Mouse (Mus musculus) MEL (cell line): Measurements from ENCODE around the gene Tbc1d14. TPM values are rescaled to one million over a fixed set of nuclear protein-coding genes. Genes with fewer than 3 reads are reported as not detected.

Source experiments
- DNase-seq: peaks from one replicate; pipeline ENCODE4 v3.0.0; 2011; ENCODE audit warnings: low read depth, low spot score
- H3K27ac ChIP-seq: 2 replicates; pipeline ENCODE4 v1.5.1; 2012; ENCODE audit warnings: low read depth, mild to moderate bottlenecking, control low read depth, low read length, moderate library complexity; ENCODE audit not compliant: control insufficient read depth
- H3K27me3 ChIP-seq, 2 experiments: fragments of 150-350 bp in 1 of 2; sonication (generic) in 1 of 2; 2 replicates each; pipeline ENCODE4 v1.6.1; 2012; ENCODE audit warnings: low read length in 2 of 2, mild to moderate bottlenecking in 2 of 2, improper control_type of control experiment in 1 of 2, moderate library complexity in 1 of 2; ENCODE audit not compliant: insufficient read depth in 2 of 2, control insufficient read depth in 1 of 2
- H3K36me3 ChIP-seq, 2 experiments: 2 replicates each; pipeline ENCODE4 v1.6.1; 2012 to 2014; ENCODE audit warnings: low read length in 2 of 2, improper control_type of control experiment in 1 of 2, inconsistent platforms in 1 of 2, mild to moderate bottlenecking in 1 of 2; ENCODE audit not compliant: insufficient read depth in 2 of 2, control insufficient read depth in 1 of 2
- H3K4me1 ChIP-seq, 2 experiments: fragments of 150-350 bp in 1 of 2; sonication (generic) in 1 of 2; 2 replicates each; pipeline ENCODE4 v1.6.1; 2012; ENCODE audit warnings: low read length in 2 of 2, improper control_type of control experiment in 1 of 2, mild to moderate bottlenecking in 1 of 2; ENCODE audit not compliant: insufficient read depth in 2 of 2, control insufficient read depth in 1 of 2
- H3K4me3 ChIP-seq, 2 experiments: fragments of 150-350 bp in 1 of 2; sonication (generic) in 1 of 2; 2 replicates each; pipeline ENCODE4 v1.5.1; 2012; ENCODE audit warnings: low read depth in 2 of 2, low read length in 2 of 2, mild to moderate bottlenecking in 2 of 2, moderate library complexity in 2 of 2, control low read depth in 1 of 2, improper control_type of control experiment in 1 of 2; ENCODE audit not compliant: control insufficient read depth in 1 of 2, insufficient read depth in 1 of 2
- H3K79me2 ChIP-seq: 2 replicates; pipeline ENCODE4 v1.6.1; 2012; ENCODE audit warnings: mild to moderate bottlenecking, low read length, moderate library complexity; ENCODE audit not compliant: control insufficient read depth, poor library complexity, insufficient read depth
- H3K9ac ChIP-seq: 2 replicates; pipeline ENCODE4 v1.6.1; 2012; ENCODE audit warnings: low read depth, mild to moderate bottlenecking, control low read depth, low read length, moderate library complexity; ENCODE audit not compliant: control insufficient read depth, poor library complexity, severe bottlenecking
- H3K9me3 ChIP-seq: fragments of 150-350 bp; sonication (generic); replicated peaks from 2 replicates; pipeline ENCODE4 v1.6.1; 2012; ENCODE audit warnings: mild to moderate bottlenecking, low read length, improper control_type of control experiment, moderate library complexity; ENCODE audit not compliant: insufficient read depth
- BHLHE40 ChIP-seq: IDR thresholded peaks from 2 replicates; pipeline ENCODE4 v1.6.1; 2012; ENCODE audit warnings: low read depth, mild to moderate bottlenecking, inconsistent platforms, low read length, improper control_type of control experiment, borderline replicate concordance
- CHD1 ChIP-seq: IDR thresholded peaks from 2 replicates; pipeline ENCODE4 v1.6.1; 2012; ENCODE audit warnings: low read depth, mild to moderate bottlenecking, inconsistent platforms, low read length, improper control_type of control experiment
- CHD2 ChIP-seq: IDR thresholded peaks from 2 replicates; pipeline ENCODE4 v1.6.1; 2011; ENCODE audit warnings: low read length, improper control_type of control experiment
- E2F4 ChIP-seq: IDR thresholded peaks from 2 replicates; pipeline ENCODE4 v1.6.1; 2011; ENCODE audit warnings: low read depth, low read length, improper control_type of control experiment, borderline replicate concordance
- ELF1 ChIP-seq: IDR thresholded peaks from 2 replicates; pipeline ENCODE4 v1.6.1; 2014; ENCODE audit warnings: low read depth, mild to moderate bottlenecking, inconsistent platforms, low read length, improper control_type of control experiment, moderate library complexity
- EP300 ChIP-seq, 2 experiments: IDR thresholded peaks; 2 replicates each; pipeline ENCODE4 v1.6.1; 2011; ENCODE audit warnings: improper control_type of control experiment in 2 of 2, low read length in 2 of 2, low read depth in 1 of 2, mild to moderate bottlenecking in 1 of 2
- GABPA ChIP-seq: IDR thresholded peaks from 2 replicates; pipeline ENCODE4 v1.6.1; 2012; ENCODE audit warnings: low read depth, mild to moderate bottlenecking, inconsistent platforms, low read length, improper control_type of control experiment, moderate library complexity
- GATA1 ChIP-seq: IDR thresholded peaks from 2 replicates; pipeline ENCODE4 v1.6.1; 2011; ENCODE audit warnings: low read depth, low read length, improper control_type of control experiment
- HCFC1 ChIP-seq: IDR thresholded peaks from 2 replicates; pipeline ENCODE4 v1.6.1; 2012; ENCODE audit warnings: low read depth, mild to moderate bottlenecking, inconsistent platforms, low read length, improper control_type of control experiment, moderate library complexity
- JUND ChIP-seq: IDR thresholded peaks from 2 replicates; pipeline ENCODE4 v1.6.1; 2011; ENCODE audit warnings: low read depth, mild to moderate bottlenecking, improper control_type of control experiment, low read length
- MAX ChIP-seq: IDR thresholded peaks from 2 replicates; pipeline ENCODE4 v1.6.1; 2011; ENCODE audit warnings: low read length, improper control_type of control experiment
- MAZ ChIP-seq: IDR thresholded peaks from 2 replicates; pipeline ENCODE4 v1.6.1; 2012; ENCODE audit warnings: low read depth, mild to moderate bottlenecking, inconsistent platforms, low read length, improper control_type of control experiment
- NELFE ChIP-seq: IDR thresholded peaks from 2 replicates; pipeline ENCODE4 v1.6.1; 2011; ENCODE audit warnings: low read depth, low read length, improper control_type of control experiment
- NRF1 ChIP-seq: IDR thresholded peaks from 2 replicates; pipeline ENCODE4 v1.6.1; 2014; ENCODE audit warnings: low read depth, mild to moderate bottlenecking, inconsistent platforms, low read length, improper control_type of control experiment, moderate library complexity; ENCODE audit not compliant: poor library complexity, insufficient read depth, severe bottlenecking
- POLR2AphosphoS2 ChIP-seq: IDR thresholded peaks from 2 replicates; pipeline ENCODE4 v1.6.1; 2011; ENCODE audit warnings: low read length, improper control_type of control experiment
- RAD21 ChIP-seq: IDR thresholded peaks from 2 replicates; pipeline ENCODE4 v1.6.1; 2011; ENCODE audit warnings: mild to moderate bottlenecking, low read depth, low read length, improper control_type of control experiment
- SIN3A ChIP-seq: IDR thresholded peaks from 2 replicates; pipeline ENCODE4 v1.6.1; 2012; ENCODE audit warnings: low read length, improper control_type of control experiment, inconsistent platforms
- TCF12 ChIP-seq: IDR thresholded peaks from 2 replicates; pipeline ENCODE4 v1.6.1; 2014; ENCODE audit warnings: low read depth, mild to moderate bottlenecking, inconsistent platforms, low read length, improper control_type of control experiment, moderate library complexity
- USF1 ChIP-seq: IDR thresholded peaks from 2 replicates; pipeline ENCODE4 v1.6.1; 2014; ENCODE audit warnings: low read depth, mild to moderate bottlenecking, inconsistent platforms, low read length, improper control_type of control experiment, moderate library complexity
- USF2 ChIP-seq, 2 experiments: IDR thresholded peaks; 2 replicates each; pipeline ENCODE4 v1.6.1; 2011 to 2012; ENCODE audit warnings: improper control_type of control experiment in 2 of 2, low read length in 2 of 2, borderline replicate concordance in 1 of 2, inconsistent platforms in 1 of 2, low read depth in 1 of 2, mild to moderate bottlenecking in 1 of 2; ENCODE audit not compliant: insufficient read depth in 1 of 2
- ZKSCAN1 ChIP-seq: IDR thresholded peaks from 2 replicates; pipeline ENCODE4 v1.6.1; 2012; ENCODE audit warnings: low read depth, mild to moderate bottlenecking, inconsistent platforms, low read length, improper control_type of control experiment, moderate library complexity
- ZNF384 ChIP-seq: IDR thresholded peaks from 2 replicates; pipeline ENCODE4 v1.6.1; 2012; ENCODE audit warnings: low read depth, mild to moderate bottlenecking, inconsistent platforms, low read length, improper control_type of control experiment
- polyA plus RNA-seq, 2 experiments: library from polyadenylated mRNA; stranded (reverse) in 1 of 2; unstranded in 1 of 2; fragments of >175 nt in 1 of 2; fragments of >200 nt in 1 of 2; gene quantifications; 2 replicates each; pipeline versions ENCODE4 v1.2.1 to v1.2.4; 2012; ENCODE audit warnings: low replicate concordance in 2 of 2, low read depth in 1 of 2; ENCODE audit not compliant: insufficient read length in 2 of 2, insufficient read depth in 1 of 2, missing spikeins in 1 of 2
- total RNA-seq: library from RNA; depleted of rRNA; stranded (reverse); fragments of 300-350 nt; gene quantifications from 2 replicates; pipeline ENCODE4 v1.2.3, GENCODE M21; 2012

Tbc1d14 gene
- total and polyA plus RNA-seq, 3 experiments = 7.3 to 35.6 TPM; not detected in 1

DNA sequence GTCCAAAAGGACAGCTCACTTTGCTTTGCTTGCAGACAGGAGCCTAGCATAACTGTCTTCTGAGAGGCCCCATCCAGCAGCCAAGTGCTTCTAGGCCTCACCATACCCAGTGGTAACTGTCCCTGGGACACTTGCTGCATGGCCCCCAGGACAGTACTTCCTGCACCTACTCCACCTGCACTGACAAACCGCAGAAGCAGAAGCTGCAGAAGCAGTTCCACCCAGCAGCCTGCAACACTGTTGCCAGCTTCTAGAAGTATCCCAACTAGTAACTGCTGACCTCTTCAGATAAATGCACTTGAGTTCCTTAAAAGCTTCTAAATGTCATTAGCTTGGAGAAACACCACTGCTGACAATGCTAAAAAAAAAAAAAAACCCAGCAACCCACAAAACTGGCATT lies 78.0 kb downstream of the Tbc1d14 start (continued):
- no peak for TF ChIP-seq USF2 (IDR thresholded peaks at IDR 0.05; ENCODE audit: borderline replicate concordance in 1 of 2, insufficient read depth in 1 of 2, low read depth in 1 of 2, low read length in 2 of 2)
- no peak for TF ChIP-seq CHD1
- TF ChIP-seq E2F4 = no peak
- TF ChIP-seq JUND = no peak
- TF ChIP-seq, all 39 proteins: peak for 3

DNA sequence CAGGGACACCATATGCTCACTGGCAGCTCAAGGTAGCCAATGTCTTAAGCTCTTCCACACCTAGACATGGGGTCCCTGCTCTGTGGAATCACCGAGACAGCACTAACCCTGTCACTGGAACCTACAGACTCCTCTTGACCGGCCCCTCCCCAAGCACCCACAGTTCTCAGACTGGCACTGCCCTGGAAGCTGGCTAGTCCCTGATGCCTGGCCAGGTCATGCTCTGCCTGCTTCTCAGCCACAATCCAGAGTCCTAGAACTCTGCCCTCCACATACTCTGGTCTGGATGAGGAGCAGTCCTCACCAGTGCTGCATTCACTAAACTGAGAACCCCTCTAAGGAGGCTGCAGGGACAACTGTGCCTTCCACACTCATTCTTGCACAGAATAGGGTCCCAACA lies 82.1 kb downstream of the Tbc1d14 start:
- H3K4me3 ChIP-seq = no peak overlapping the region
- H3K27ac ChIP-seq = no peak overlapping the region
- H3K4me1 ChIP-seq = no peaks in the 10 kb centered on the region
- H3K27me3 ChIP-seq = no peaks in the 10 kb centered on the region
- no peak overlapping the region for H3K9ac ChIP-seq
- no peaks in the 10 kb centered on the region for H3K9me3 ChIP-seq
- TF ChIP-seq TCF12 (no peak), HCFC1 (no peak), NRF1 (no peak), POLR2AphosphoS2 (no peak), EP300 (IDR thresholded peaks at IDR 0.05; ENCODE audit: low read depth in 1 of 2, low read length in 2 of 2) (no peak), ZKSCAN1 (no peak), USF1 (no peak), BHLHE40 (no peak), USF2 (IDR thresholded peaks at IDR 0.05; ENCODE audit: borderline replicate concordance in 1 of 2, insufficient read depth in 1 of 2, low read depth in 1 of 2, low read length in 2 of 2) (no peak), MAX (no peak), MAZ (no peak), ZNF384 (no peak), SIN3A (no peak)
- H3K36me3 ChIP-seq = peaks cover 3 to 9% of the 10 kb centered on the region in 2 experiments; a peak in 3 of 4 replicates
- no peak for DNase-seq
- H3K79me2 ChIP-seq = no peaks in the 10 kb centered on the region

- H3K4me3 ChIP-seq = no peak overlapping the region
- no peaks in the 10 kb centered on the region for H3K9me3 ChIP-seq
- DNase-seq = no peak
- H3K27me3 ChIP-seq = no peaks in the 10 kb centered on the region
- H3K79me2 ChIP-seq = no peaks in the 10 kb centered on the region
- H3K36me3 ChIP-seq = peaks cover 0 to 2% of the 10 kb centered on the region in 2 experiments; a peak in 2 of 4 replicates
- no peak overlapping the region for H3K27ac ChIP-seq
- no peaks in the 10 kb centered on the region for H3K4me1 ChIP-seq
- no peak overlapping the region for H3K9ac ChIP-seq
- TF ChIP-seq GATA1 = no peak
- TF ChIP-seq ELF1 = no peak
- TF ChIP-seq POLR2AphosphoS2 = no peak
- no peak for TF ChIP-seq RAD21
- no peak for TF ChIP-seq NELFE
- TF ChIP-seq CHD2 = no peak
- no peak for TF ChIP-seq TCF12
- no peak for TF ChIP-seq MAZ
- no peak for TF ChIP-seq USF2 (IDR thresholded peaks at IDR 0.05; ENCODE audit: borderline replicate concordance in 1 of 2, insufficient read depth in 1 of 2, low read depth in 1 of 2, low read length in 2 of 2)
- no peak for TF ChIP-seq GABPA
Measured at GRCm38 (mm10) chr5:36508351-36508750, 84.7 kb downstream of the Tbc1d14 start.
